Mouse (Mus musculus) neural tube, embryonic 11.5 days (tissue): ENCODE data around the gene Kcnj2. TPM values are rescaled to one million over a fixed set of nuclear protein-coding genes. Genes with fewer than 3 reads are reported as not detected.

Experiments
- ATAC-seq: fragments of 200-750 bp; cut with Nextera tagmentation; 2 replicates; pipeline ENCODE4 v1.8.0; 2017; ENCODE audit warnings: moderate number of reproducible peaks, mild to moderate bottlenecking, moderate TSS enrichment, moderate library complexity; ENCODE audit not compliant: insufficient read depth, low FRiP score, low TSS enrichment
- DNase-seq: peaks from one replicate; pipeline ENCODE4 v3.0.0-alpha.2; 2015; ENCODE audit warnings: low spot score
- H3K27ac ChIP-seq: fragments of 300-500 bp; sonication (generic); 2 replicates; pipeline ENCODE4 v1.5.1; 2014; ENCODE audit warnings: low read depth, mild to moderate bottlenecking, low read length
- H3K27me3 ChIP-seq: fragments of 300-500 bp; sonication (generic); 2 replicates; pipeline ENCODE4 v1.6.1; 2014; ENCODE audit warnings: mild to moderate bottlenecking, low read length, mixed read lengths; ENCODE audit not compliant: control insufficient read depth, insufficient read depth
- H3K36me3 ChIP-seq: fragments of 300-500 bp; sonication (generic); 2 replicates; pipeline ENCODE4 v1.6.1; 2014; ENCODE audit warnings: mild to moderate bottlenecking, low read length, moderate library complexity, mixed read lengths; ENCODE audit not compliant: control insufficient read depth, insufficient read depth
- H3K4me1 ChIP-seq: fragments of 300-500 bp; sonication (generic); 2 replicates; pipeline ENCODE4 v1.6.1; 2014; ENCODE audit warnings: low read length, mixed read lengths; ENCODE audit not compliant: control insufficient read depth, insufficient read depth
- H3K4me2 ChIP-seq: fragments of 300-500 bp; sonication (generic); 2 replicates; pipeline ENCODE4 v1.6.1; 2014; ENCODE audit warnings: low read depth, mild to moderate bottlenecking, moderate library complexity
- H3K4me3 ChIP-seq: fragments of 300-500 bp; sonication (generic); 2 replicates; pipeline ENCODE4 v1.5.1; 2014; ENCODE audit warnings: low read depth, low read length
- H3K9ac ChIP-seq: fragments of 300-500 bp; sonication (generic); 2 replicates; pipeline ENCODE4 v1.6.1; 2014; ENCODE audit warnings: mild to moderate bottlenecking, low read length
- H3K9me3 ChIP-seq: fragments of 300-500 bp; sonication (generic); 2 replicates; pipeline ENCODE4 v1.6.1; 2016; ENCODE audit warnings: low read length; ENCODE audit not compliant: control insufficient read depth
- WGBS: fragments of 180-500 bp; shearing (Covaris S2); extraction: QIAGEN DNeasy Blood & Tissue Kit; methylation state at CpG from one replicate; pipeline ENCODE4 v1.1.7; 2014; 5-methylcytosine and 5-hydroxymethylcytosine counted together
- polyA plus RNA-seq: library from polyadenylated mRNA; unstranded; fragments of >200 nt; fragmentation: Nextera tagmentation; extraction: Ambion mirVana; gene quantifications from 2 replicates; pipeline ENCODE4 v1.2.1, GENCODE M21; 2014

Gene Kcnj2
- polyA plus RNA-seq, 1 experiment from 2014 or later, result 0.24 TPM

DNA sequence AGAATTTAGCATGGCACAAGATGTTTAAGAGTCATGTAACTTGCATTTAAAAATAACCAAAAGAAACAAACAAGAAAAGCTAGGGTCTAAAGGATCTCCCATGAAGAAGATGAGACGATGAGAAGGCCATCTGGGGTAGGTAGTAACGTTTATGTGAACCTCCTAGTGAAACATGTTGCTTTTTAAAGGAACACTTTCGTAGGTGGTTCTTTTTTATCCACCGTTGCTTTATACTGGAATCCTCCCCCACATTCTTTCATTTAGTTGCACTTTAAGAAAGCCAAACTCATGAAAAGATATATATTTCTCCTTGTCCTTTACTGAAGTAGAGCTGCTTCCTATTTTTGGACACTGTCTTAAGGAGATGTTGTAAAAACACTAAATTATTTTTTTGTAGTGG is 34.7 kb downstream of the Kcnj2 start:
- ATAC-seq (no peak), DNase-seq (no peak)
- no peaks in the 10 kb centered on the region for H3K4me1 ChIP-seq
- H3K36me3 ChIP-seq, result no peaks in the 10 kb centered on the region
- H3K9ac ChIP-seq, result no peak overlapping the region
- H3K9me3 ChIP-seq, result no peaks in the 10 kb centered on the region
- 89% methylated on average over 4 of the region's 4 CpGs for WGBS
- H3K27me3 ChIP-seq, result no peaks in the 10 kb centered on the region
- no peak overlapping the region for H3K4me2 ChIP-seq
- H3K27ac ChIP-seq, result no peak overlapping the region
- no peak overlapping the region for H3K4me3 ChIP-seq

DNA sequence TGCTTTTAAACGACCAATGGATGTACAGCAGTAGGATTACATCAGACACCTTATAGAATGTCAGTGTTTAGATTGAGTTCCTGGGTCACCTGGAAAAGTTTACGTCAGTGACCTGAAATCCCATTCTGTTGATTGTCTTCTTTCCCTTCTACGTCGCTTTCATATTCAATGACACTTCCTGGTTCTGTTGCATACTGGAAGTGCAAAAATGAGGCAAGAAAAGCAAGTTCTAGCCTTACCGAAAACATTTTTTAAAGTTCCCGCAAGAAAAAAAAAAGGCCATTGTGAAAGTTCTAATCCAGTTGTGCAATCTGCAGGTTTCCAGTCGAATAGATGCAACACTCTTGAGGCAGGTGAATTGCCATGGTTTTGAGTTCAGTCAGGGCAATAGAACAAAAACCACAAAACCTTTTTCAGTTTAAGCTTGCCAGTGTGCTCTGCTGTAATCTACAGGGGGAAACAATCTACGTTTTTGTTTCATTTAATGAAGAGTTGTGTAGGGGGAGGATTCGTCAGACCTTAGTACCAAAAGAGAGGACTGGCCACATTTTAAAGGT is 35.7 kb downstream of the Kcnj2 start:
- Histone ChIP-seq H3K36me3 (no peaks in the 10 kb centered on the region), H3K9me3 (no peaks in the 10 kb centered on the region), H3K4me3 (no peak overlapping the region), H3K4me1 (no peaks in the 10 kb centered on the region), H3K4me2 (no peak overlapping the region), H3K27me3 (no peaks in the 10 kb centered on the region), H3K9ac (no peak overlapping the region), H3K27ac (no peak overlapping the region)
- ATAC-seq (no peak), DNase-seq (no peak)
- 88% methylated on average over 9 of the region's 9 CpGs for WGBS

DNA sequence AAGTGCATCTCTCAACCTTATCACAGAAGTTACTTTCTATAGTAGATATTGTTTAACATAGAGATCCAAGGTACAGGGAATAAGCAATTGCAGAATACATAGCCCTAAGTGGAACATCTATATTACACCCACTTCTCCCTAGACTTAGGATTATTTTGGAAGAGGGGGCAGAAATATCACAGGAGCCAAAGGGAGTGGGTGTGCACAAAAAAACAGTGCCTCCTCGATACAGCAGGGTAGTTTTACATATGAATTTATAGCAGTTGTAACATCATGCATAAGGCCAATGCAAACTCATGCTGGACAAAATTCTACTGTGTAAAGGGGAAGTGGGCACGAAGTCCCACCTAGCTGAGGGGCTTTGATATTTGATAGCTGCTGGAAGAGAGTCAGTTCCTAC is 38.5 kb downstream of the Kcnj2 start:
- Histone ChIP-seq H3K9me3 (no peaks in the 10 kb centered on the region), H3K27ac (no peak overlapping the region), H3K27me3 (no peaks in the 10 kb centered on the region), H3K4me2 (no peak overlapping the region), H3K36me3 (no peaks in the 10 kb centered on the region), H3K4me1 (no peaks in the 10 kb centered on the region), H3K9ac (no peak overlapping the region), H3K4me3 (no peak overlapping the region)
- no peak for ATAC-seq
- WGBS, result 83% methylated on average over 2 of the region's 2 CpGs
- no peak for DNase-seq

DNA sequence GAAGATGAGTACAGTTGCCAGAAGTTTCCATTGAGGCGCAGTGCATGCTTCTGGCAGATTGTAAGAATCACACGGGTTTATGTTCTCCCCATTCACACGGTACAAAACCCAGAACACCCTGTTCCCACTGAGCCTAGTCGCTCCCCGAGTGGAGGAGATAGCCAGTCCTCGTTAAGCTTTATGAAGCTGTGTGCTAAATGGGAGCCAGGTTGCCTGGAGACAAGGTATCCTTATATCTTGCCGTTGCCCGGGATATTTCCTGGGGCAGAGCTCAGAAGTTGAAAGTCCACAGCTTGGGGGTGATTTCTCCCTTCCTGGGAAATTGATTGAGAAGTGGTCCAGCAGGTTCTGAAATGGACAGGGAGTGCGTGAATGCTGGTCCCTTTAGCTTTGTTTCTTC is 42.2 kb downstream of the Kcnj2 start:
- 78% methylated on average over 9 of the region's 9 CpGs for WGBS
- DNase-seq (no peak), ATAC-seq (no peak)

DNA sequence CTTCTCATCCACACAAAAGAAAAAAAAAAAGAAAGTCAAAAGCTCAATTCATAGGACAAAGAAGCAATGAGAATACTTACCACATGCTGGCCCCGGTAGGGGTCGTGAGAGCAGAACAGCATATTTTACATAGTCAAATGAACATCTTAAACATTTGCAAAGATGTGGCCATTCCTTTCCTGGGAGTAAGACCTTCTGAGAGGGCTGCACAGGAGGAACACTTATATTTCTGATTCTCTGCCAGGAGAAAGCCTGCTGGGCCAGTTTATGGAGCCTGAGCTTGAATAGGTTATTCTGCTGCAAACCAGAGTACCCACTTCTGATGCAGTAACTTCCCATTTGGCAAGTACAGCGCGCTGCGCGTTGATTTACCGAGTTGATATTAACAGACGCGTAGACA is 55.5 kb downstream of the Kcnj2 start:
- H3K4me3 ChIP-seq, result no peak overlapping the region
- no peak overlapping the region for H3K4me2 ChIP-seq
- no peaks in the 10 kb centered on the region for H3K9me3 ChIP-seq
- no peak overlapping the region for H3K9ac ChIP-seq
- ATAC-seq (no peak), DNase-seq (peak; percentile 12)
- H3K4me1 ChIP-seq, result peaks cover 4% of the 10 kb centered on the region; the same call in 1 of the 2 replicates
- no peaks in the 10 kb centered on the region for H3K36me3 ChIP-seq
- H3K27me3 ChIP-seq, result no peaks in the 10 kb centered on the region
- 54% methylated on average over 9 of the region's 9 CpGs for WGBS
- no peak overlapping the region for H3K27ac ChIP-seq

More for the DNA sequence above, 42.2 kb downstream of the Kcnj2 start:
- Histone ChIP-seq H3K4me2 (no peak overlapping the region), H3K4me3 (no peak overlapping the region), H3K27me3 (no peaks in the 10 kb centered on the region), H3K9ac (no peak overlapping the region), H3K27ac (no peak overlapping the region), H3K36me3 (no peaks in the 10 kb centered on the region), H3K4me1 (no peaks in the 10 kb centered on the region), H3K9me3 (no peaks in the 10 kb centered on the region)

DNA sequence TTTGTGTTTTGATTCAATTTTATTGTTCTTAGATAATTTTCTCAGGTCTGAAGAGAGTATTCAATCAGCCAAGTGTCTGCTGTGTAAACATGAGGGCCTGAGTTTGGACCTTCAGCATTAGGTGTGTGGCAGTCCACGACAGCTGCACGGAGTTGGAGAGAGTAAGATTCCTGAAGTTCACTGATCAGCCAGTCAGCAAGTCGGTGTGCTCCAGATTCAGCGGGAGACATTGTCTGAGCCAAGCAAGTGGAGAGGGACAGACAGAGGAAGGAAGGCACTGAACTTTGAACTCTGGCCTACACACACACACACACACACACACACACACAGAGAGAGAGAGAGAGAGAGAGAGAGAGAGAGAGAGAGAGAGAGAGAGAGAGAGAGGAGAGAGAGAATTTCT is 57.4 kb downstream of the Kcnj2 start:
- DNase-seq (no peak), ATAC-seq (no peak)
- Histone ChIP-seq H3K36me3 (no peaks in the 10 kb centered on the region), H3K27ac (no peak overlapping the region), H3K4me2 (no peak overlapping the region), H3K27me3 (no peaks in the 10 kb centered on the region), H3K4me3 (no peak overlapping the region), H3K9ac (no peak overlapping the region), H3K9me3 (no peaks in the 10 kb centered on the region), H3K4me1 (peaks cover 4% of the 10 kb centered on the region; the same call in 1 of the 2 replicates)
- 63% methylated on average over 4 of the region's 4 CpGs for WGBS

DNA sequence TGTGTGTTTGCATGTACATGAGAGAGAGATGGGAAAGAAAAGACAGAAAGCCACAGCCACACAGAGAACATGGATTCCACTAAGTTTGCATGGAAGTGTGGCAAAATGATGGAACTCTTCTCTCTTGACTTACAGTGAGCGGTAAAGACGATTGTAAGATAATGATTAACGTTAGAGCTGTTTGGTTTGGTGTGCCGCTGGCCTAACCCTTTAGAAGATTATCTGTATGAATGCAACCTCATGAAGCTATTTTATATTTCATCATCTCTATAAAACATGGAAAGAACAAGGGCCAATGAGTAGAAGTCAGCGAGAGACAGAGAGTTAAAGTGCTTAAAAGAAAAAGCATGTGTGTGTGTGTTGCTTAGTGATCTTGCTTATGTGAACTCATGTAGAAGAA is 60.0 kb downstream of the Kcnj2 start:
- H3K4me3 ChIP-seq, result no peak overlapping the region
- DNase-seq (no peak), ATAC-seq (no peak)
- H3K9me3 ChIP-seq, result no peaks in the 10 kb centered on the region
- H3K4me2 ChIP-seq, result no peak overlapping the region
- H3K27ac ChIP-seq, result no peak overlapping the region
- H3K27me3 ChIP-seq, result no peaks in the 10 kb centered on the region
- 88% methylated on average over 5 of the region's 5 CpGs for WGBS
- H3K9ac ChIP-seq, result no peak overlapping the region
- H3K4me1 ChIP-seq, result peaks cover 4% of the 10 kb centered on the region; the same call in 1 of the 2 replicates
- no peaks in the 10 kb centered on the region for H3K36me3 ChIP-seq

Other genes with a start within 250 kb of the Kcnj2 start
- gene Kcnj16, start 98.1 kb upstream of the Kcnj2 start, polyA plus RNA-seq, result not detected in 2 replicates